Mouse (Mus musculus): ENCODE data around the gene Fbrsl1.

The Fbrsl1 gene

DNA sequence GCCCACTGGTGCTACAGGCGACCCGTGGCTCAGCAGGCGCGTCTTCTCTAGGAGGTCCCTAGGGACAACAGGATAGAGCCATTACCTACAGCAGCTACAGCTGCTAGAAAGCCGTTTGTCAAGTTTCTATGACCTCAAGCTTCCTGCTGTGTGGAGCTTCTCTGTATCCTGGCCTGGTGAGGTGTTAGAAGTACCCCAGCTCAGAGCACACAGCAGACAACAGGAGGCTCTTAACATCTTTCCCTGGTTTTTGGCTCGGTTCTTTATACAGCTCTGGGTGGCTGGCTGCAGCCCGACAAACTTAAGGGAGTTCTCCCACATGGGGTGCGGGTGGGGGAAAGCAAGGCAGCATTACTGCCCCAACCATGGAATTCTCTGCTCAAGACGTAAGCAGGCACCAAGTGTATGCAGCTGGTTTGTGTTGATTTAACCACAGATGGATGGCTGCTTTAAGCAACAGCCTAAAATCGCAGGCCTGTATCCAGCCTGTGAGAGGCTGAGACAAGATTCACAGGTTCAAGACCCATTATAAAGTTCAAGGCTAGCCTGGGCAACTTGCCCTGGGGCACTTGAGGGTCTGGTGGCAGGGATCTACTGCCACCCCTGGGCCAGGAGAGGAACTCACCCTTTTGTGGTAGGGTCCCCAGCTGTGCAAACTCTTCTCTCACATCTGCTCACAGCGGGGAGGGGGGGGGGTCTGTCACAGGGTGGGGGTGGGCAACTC, 84.3 kb downstream of the Fbrsl1 start:
- no peak for DNase-seq (ENCODE audit: low read depth, low spot score)

DNA sequence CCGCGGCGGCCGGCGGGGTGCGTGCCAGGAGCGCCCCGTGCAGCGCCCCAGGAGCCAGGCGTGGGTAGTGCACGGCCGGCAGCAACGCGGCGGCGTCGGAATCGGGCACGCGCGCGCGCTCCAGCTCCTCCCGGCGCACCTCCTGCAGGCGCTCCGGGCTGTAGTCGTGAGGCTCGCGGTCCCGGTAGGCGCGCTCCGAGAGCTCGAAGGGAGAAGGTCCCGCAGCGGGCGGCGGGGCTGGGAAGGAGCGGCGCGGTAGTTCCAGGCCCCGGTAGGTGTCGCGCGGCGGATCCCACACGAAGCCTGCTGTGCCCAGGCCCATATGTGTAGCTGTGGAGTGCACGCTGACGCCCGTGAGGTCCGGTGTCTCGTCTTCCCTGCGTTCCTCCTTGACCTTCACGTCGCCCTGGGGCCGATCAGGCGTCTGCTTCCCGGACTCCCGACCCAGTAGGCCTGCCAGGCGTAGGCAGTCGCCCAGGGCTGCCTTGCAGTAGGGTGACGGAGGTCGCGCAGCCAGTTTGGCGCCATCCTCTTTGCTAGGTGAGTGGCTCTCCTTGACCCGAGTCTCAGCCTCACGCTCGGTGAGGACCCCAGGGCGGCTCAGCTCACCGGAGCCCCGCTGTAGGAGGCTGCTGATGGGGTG, 85.0 kb downstream of the Fbrsl1 start:
- DNase-seq (ENCODE audit: low read depth, low spot score) = peak; percentile 71

DNA sequence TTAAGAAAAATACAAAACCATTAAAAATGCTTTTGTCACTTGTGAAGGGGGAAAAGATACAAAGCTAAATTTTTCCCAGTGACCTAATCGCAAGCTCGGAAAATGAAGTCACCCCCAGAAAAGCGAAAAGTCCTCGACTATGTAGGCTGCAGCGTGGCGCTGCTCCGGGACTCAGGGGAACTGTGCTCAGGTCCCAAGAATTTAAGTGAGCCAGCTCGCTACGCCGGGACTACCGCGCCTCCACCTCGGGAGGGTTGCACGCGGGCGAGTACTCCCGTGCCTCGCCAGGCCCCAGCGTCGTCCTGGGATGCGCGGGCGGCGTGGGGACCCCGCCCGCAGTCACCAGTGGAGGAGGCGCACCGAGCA, 85.5 kb downstream of the Fbrsl1 start:
- DNase-seq (ENCODE audit: low read depth, low spot score) = no peak

DNA sequence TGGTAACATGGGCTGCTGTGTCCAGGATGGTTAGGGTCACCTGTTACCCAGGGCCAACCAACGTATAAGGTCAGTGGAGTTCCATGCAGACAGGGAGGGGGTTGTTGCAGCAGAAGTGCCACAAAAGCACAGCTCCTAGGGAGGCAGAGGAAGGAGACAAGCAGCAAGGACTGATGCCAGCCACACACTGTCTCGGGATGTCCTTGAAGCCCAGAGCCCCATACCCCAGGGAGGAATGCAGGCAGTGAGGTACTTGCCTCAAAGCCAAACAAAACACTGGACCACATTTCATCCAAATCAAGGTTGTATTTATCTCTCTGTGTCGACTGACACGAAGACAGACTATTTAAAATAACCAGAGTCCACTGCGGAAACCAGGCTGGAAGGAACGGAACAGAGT, 86.8 kb downstream of the Fbrsl1 start:
- no peak for DNase-seq (ENCODE audit: low read depth, low spot score)

DNA sequence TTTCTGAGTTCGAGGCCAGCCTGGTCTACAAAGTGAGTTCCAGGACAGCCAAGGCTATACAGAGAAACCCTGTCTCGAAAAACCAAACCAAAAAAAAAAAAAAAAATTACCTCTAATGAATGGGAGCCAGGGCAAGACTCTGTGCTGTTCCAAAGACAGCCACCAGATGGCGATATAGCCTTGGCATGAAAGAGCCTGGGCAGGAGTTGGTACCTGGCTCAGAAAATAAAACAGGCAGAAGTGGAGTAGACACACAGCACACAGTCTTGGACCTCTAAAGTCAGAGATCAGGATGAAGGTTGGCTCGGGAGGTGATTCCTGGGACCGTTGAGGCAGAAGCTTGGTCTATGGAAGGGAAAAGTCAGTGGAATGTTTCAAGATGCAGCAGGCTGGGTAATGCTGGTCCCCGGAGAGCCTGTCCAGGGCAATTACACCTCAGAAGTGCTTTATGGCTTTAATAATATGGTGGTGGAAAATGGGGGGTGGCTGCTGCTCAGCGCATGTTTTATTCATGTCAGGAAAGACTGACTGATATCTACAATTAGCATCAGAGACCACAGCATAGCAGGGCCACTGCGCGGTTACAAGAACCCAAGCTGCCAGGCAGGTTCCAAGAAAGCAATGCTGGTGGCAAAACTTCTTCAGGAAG, 90.6 kb downstream of the Fbrsl1 start:
- DNase-seq (ENCODE audit: low read depth, low spot score) = peak; percentile 80

GRCm38 (mm10) chr5:110354716-110355115, 93.6 kb downstream of the Fbrsl1 start:
- DNase-seq (ENCODE audit: low read depth, low spot score) = peak; percentile 27

DNA sequence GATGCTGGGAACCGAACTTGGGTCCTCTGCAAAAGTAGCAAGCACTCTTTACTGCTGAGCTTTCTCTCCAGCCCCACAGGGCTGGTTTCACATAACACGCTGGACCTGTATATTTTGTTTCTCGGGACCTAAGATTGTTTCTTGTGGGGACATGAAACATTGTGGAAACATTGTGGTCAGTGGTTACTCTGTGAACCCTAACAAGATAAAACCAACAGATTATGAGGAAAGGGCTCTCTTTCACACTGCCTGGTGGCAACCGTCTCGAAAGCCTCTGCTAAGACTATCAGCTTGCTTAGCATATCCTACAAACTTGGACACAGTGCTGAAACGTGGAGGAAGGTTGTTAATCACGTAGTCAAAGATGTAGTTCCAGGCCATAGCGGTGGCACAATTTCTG, 101.3 kb downstream of the Fbrsl1 start:
- DNase-seq (ENCODE audit: low read depth, low spot score) = no peak

DNA sequence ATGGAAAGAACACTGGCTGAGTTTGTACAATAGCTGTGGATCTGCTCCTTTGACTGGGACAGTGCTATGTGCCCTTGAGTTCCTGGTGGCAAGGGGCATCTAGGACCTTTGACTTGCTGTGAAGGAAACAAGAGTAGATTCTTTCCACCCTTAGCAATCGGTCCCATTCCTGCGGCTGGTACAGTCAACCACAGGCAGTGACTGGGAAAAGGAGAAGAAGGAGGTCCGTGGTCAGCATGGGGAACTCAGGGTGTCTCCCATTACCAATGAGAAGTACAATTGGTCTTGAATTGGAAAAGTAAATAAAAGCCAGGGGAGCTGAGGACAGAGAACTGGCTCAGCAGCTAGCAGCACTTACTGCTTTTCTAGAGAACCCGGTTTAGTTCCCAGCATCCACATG, 102.8 kb downstream of the Fbrsl1 start:
- DNase-seq (ENCODE audit: low read depth, low spot score) = no peak

- DNase-seq (ENCODE audit: low read depth, low spot score) = no peak
Measured at GRCm38 (mm10) chr5:110344524-110344923, 103.8 kb downstream of the Fbrsl1 start, which contains the start of gene Lrcol1. Gene Lrcol1, plus strand, starts transcription at chr5:110344730.

DNA sequence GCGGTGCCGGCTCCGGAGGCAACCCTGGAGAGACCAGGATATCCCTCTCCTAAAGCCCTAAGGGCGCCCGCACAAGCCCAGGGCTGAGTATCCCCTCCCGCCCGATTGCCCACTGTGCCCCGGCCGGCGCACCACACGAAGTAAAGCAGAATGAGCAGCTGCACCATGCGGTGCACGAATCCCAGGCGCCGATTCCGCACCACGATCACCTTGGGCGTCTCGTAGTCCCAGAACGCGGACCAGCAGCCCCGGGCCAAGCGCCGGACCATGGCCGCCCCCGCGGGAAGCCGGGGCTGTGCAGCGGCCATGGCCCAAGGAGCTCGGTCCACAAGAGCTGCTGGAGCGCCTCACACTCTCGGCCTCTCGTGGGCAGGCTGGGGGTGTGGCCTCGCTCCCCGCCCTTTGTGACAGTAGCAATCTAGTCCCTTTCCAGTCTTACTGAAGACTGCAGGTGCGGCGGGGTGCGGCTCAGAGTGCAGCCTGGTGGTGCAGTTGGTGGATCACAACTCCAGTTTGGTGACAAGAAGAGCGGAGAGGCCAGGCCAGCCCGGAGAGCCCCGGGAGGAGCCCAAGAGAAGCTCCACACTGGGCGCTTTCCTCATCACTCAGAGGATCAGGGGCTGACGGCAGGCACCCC, 105.5 kb downstream of the Fbrsl1 start, which contains the start of gene P2rx2:
TSS of gene P2rx2 (minus strand) at position 565 of the 637 bp plus-strand sequence.
- peak; percentile 21 for DNase-seq (ENCODE audit: low read depth, low spot score)

DNA sequence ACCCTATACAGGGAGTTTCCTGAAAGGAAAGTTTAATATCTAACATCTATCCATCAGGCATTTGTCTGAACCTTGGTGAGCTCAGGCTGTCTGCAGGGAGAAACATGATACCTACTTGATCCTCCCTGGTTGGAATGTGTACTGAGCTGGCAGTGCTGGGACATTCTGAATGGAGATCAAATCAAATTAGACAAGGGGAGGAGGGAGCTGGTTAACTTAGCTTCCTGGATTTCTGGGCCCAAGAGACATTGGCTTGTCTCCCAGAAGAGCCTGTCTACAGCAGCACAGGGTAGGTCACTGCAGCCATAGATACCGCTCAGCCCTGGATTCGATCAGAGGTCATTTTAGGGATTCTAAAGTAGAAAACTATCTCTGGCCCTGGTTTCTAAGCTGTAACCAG, 109.5 kb downstream of the Fbrsl1 start:
- DNase-seq (ENCODE audit: low read depth, low spot score) = no peak

- no peak for DNase-seq (ENCODE audit: low read depth, low spot score)
Measured at GRCm38 (mm10) chr5:110330508-110330907, 117.8 kb downstream of the Fbrsl1 start.

GRCm38 (mm10) chr5:110313127-110313526, 135.2 kb downstream of the Fbrsl1 start:
- DNase-seq (ENCODE audit: low read depth, low spot score) = no peak

Measured in CD4-positive helper T cell, adult 2 months (primary cell).